Mouse (Mus musculus) embryonic facial prominence, embryonic 13.5 days (tissue): ENCODE data around the gene Cnnm3. TPM values are rescaled to one million over a fixed set of nuclear protein-coding genes. Genes with fewer than 3 reads are reported as not detected.

Source experiments
- ATAC-seq: fragments of 200-750 bp; cut with Nextera tagmentation; 2 replicates; pipeline ENCODE4 v1.8.0; 2017; ENCODE audit warnings: low read depth; ENCODE audit not compliant: insufficient number of reproducible peaks, insufficient read depth, low FRiP score, low TSS enrichment
- H3K27ac ChIP-seq: fragments of 300-500 bp; sonication (generic); 2 replicates; pipeline ENCODE4 v1.5.1; 2015; ENCODE audit warnings: moderate library complexity, mild to moderate bottlenecking, inconsistent platforms
- H3K27me3 ChIP-seq: fragments of 300-500 bp; sonication (generic); 2 replicates; pipeline ENCODE4 v1.6.1; 2015; ENCODE audit warnings: mild to moderate bottlenecking, inconsistent platforms
- H3K36me3 ChIP-seq: fragments of 300-500 bp; sonication (generic); 2 replicates; pipeline ENCODE4 v1.6.1; 2015; ENCODE audit warnings: mild to moderate bottlenecking, inconsistent platforms
- H3K4me1 ChIP-seq: fragments of 300-500 bp; sonication (generic); 2 replicates; pipeline ENCODE4 v1.6.1; 2015; ENCODE audit warnings: inconsistent platforms
- H3K4me2 ChIP-seq: fragments of 300-500 bp; sonication (generic); 2 replicates; pipeline ENCODE4 v1.6.1; 2015; ENCODE audit warnings: moderate library complexity, mild to moderate bottlenecking, inconsistent platforms
- H3K4me3 ChIP-seq: fragments of 300-500 bp; sonication (generic); 2 replicates; pipeline ENCODE4 v1.5.1; 2015; ENCODE audit warnings: mild to moderate bottlenecking, inconsistent platforms
- H3K9ac ChIP-seq: fragments of 300-500 bp; sonication (generic); 2 replicates; pipeline ENCODE4 v1.6.1; 2015; ENCODE audit warnings: mild to moderate bottlenecking, inconsistent platforms
- H3K9me3 ChIP-seq: fragments of 300-500 bp; sonication (generic); 2 replicates; pipeline ENCODE4 v1.6.1; 2016; ENCODE audit warnings: inconsistent platforms
- WGBS: fragments of 180-500 bp; shearing (Covaris S2); methylation state at CpG from one replicate; pipeline ENCODE4 v1.1.7; 2015; ENCODE audit warnings: mixed read lengths; 5-methylcytosine and 5-hydroxymethylcytosine counted together
- polyA plus RNA-seq: library from polyadenylated mRNA; unstranded; fragments of >200 nt; fragmentation: Nextera tagmentation; extraction: Ambion mirVana; gene quantifications from 2 replicates; pipeline ENCODE4 v1.2.1, GENCODE M21; 2015

The Cnnm3 gene
- polyA plus RNA-seq, 1 experiment from 2014 or later: 3.4 TPM

DNA sequence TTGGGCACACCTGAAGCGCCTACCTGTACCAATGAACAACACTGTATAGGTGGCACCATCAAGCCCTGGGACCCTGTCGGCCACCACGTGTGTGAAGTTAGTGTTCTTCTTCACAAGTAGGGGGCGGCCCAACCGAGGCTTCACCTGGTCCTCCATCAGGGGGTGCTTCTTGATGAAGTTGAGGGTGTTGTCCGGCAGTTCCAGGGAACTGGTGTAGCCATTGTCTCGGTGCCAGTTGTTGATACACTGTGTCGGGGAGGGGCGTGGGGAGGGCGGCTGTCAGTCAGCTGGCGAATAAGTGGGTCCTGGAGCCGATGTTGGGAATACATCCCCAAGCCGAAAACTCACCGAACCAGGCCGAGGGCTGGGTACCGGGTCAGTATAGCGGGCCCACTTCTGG is 40.2 kb downstream of the Cnnm3 start:
- Histone ChIP-seq H3K36me3 (peaks cover 73% of the 10 kb centered on the region), H3K27ac (no peak overlapping the region), H3K27me3 (no peaks in the 10 kb centered on the region), H3K4me3 (no peak overlapping the region), H3K4me1 (peaks cover 58% of the 10 kb centered on the region), H3K9me3 (no peaks in the 10 kb centered on the region), H3K9ac (no peak overlapping the region), H3K4me2 (no peak overlapping the region)
- no peak for ATAC-seq
- 87% methylated on average over 17 of the region's 17 CpGs for WGBS

DNA sequence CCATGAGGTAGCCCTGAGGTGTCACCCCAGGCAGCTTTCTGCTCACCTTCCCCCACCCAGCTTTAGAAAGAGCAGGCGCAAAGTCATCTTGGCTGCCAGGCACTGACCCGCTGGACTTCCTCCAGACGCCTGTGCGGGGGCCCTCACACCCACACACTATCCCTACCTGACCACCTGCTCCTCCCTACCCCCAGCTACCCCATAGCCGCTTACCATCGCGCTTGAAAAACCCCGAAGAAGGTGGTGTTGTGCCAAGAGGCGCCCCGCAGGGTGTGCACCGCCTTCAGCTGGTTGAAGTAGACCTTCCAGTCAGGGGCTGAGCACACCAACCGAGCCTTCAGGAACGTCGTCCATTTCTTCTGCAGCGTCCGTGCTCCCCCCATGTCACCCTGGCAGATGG is 40.8 kb downstream of the Cnnm3 start:
- H3K9me3 ChIP-seq: no peaks in the 10 kb centered on the region
- no peak overlapping the region for H3K9ac ChIP-seq
- H3K4me3 ChIP-seq: no peak overlapping the region
- peaks cover 54% of the 10 kb centered on the region for H3K4me1 ChIP-seq
- no peak overlapping the region for H3K4me2 ChIP-seq
- no peak overlapping the region for H3K27ac ChIP-seq
- no peak for ATAC-seq
- no peaks in the 10 kb centered on the region for H3K27me3 ChIP-seq
- H3K36me3 ChIP-seq: peaks cover 73% of the 10 kb centered on the region
- 90% methylated on average over 16 of the region's 16 CpGs for WGBS

DNA sequence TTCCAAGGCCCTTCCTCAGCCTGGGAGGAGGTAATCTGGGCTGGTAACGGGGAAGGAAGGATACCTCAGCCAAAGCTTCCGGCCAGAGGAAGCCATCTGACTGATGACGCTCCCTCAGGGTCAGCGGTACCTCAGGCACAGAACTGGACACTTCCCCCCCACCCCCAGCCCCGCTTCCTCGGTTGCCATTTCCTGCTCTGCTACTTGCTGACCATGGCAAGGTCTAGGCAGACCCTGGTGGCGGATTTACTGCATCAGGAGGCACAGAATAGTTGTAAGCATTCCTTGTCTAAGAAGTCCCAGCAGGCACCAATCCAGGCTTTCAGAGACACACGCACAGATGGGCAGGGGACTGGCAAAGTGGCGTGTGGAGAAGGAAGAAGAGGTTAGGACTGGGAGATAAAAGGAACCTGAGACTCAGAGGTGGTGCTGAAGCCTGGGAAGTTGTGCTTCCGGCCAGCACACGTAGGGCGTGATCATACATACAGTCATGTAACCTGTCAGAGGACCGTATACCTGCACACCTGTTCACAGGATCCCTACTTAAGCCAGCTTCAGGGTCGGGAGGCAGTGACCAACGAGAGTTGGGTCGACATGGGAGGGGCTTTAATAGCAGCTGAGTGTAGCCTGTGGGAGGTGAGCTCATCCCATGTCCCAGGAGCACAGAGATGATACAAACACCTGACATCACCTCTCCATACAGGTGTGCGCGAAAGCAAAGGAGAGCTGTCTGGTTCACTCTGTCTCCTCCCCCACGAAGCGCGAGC is 43.1 kb downstream of the Cnnm3 start:
- H3K27ac ChIP-seq: peak overlapping the region; percentile 100
- WGBS: 67% methylated on average over 21 of the region's 21 CpGs
- peak overlapping the region; percentile 96 for H3K4me3 ChIP-seq
- H3K4me2 ChIP-seq: peak overlapping the region; percentile 96
- H3K36me3 ChIP-seq: peaks cover 55% of the 10 kb centered on the region
- no peaks in the 10 kb centered on the region for H3K9me3 ChIP-seq
- H3K4me1 ChIP-seq: peaks cover 45% of the 10 kb centered on the region
- H3K27me3 ChIP-seq: no peaks in the 10 kb centered on the region
- peak overlapping the region; percentile 99 for H3K9ac ChIP-seq
- no peak for ATAC-seq

DNA sequence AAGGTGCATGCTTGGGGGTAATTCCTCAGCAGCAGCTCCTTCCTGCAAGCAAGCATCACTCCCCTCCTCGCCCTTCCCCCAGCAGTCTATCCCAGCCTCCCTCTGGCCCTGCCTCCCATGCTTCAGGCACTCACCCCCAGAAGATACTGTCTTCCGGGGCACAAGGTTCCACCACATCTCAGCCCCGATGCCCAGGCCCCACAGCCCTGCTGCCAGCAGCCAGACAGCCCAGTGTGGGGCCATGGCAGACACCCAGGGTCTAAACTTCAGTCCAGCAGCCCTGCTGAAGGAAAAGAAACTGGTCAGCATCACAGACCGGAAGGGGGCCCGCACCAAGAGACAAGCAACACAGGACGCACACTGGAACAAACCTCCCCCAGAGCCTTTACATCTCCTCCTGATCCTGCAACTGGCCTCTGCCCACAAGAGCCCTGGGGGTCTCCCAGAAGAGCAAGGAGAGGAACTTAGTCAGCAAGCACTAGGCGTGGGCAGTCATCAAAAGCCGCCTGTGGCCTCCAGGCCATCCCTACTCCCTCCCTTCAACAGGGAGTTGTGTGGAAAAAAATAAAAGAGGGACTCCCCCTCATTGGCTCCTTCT is 44.2 kb downstream of the Cnnm3 start:
- Histone ChIP-seq H3K27ac (peak overlapping the region; percentile 100), H3K4me1 (peaks cover 39% of the 10 kb centered on the region), H3K9me3 (no peaks in the 10 kb centered on the region), H3K36me3 (peaks cover 44% of the 10 kb centered on the region), H3K27me3 (no peaks in the 10 kb centered on the region), H3K4me2 (peak overlapping the region; percentile 96), H3K4me3 (peak overlapping the region; percentile 96), H3K9ac (peak overlapping the region; percentile 99)
- WGBS: 0% methylated on average over 8 of the region's 8 CpGs
- no peak for ATAC-seq

DNA sequence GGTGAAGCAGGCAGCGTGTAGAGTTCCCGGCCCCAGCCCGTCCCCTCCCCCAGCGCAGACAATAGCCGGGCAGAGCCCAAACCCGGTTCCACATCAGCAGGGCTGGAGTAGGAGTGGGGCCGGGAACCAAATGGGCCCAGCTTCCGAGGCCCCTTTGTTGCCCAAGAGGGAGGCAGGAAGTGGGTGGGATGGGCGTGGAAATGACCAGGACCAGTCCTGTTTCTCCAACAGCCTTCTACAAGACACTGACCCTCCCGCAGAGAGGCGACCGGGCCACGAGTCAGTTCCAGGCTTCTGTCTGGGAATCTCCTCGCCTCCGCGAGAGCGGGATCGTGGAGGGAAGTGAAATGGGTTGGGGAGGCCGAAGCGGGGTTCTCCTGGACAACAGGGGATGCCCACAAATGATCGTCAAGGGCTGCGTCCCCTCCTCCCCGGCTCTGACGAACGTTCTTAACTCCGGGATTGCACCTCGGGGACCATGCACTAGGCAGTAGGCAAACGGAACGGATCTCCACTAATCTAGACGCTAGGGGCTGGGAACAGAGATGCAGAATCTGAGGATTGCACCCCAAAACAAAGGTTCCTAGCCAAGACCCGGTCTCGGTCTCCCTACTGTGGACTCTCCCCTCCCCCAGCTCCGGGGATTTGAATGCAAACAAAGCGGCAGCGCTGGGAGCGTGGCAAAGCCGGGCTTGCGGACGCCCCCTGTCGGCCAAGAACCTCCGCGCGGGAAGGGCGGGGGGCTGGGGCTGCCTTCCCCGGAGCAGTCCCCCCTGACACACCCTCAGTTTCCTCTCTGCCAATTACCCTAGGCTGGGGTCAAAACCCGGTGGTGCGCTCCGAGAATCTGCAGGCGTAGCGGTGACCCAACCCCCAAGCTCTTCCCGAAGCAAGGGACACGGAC is 45.1 kb downstream of the Cnnm3 start:
- ATAC-seq: peak; percentile 70
- Histone ChIP-seq H3K9ac (peak overlapping the region; percentile 99), H3K4me3 (peak overlapping the region; percentile 96), H3K36me3 (peaks cover 35% of the 10 kb centered on the region), H3K9me3 (no peaks in the 10 kb centered on the region), H3K4me2 (peak overlapping the region; percentile 96), H3K4me1 (peaks cover 45% of the 10 kb centered on the region), H3K27ac (peak overlapping the region; percentile 100), H3K27me3 (no peaks in the 10 kb centered on the region)
- WGBS: under 1% methylated on average over 52 of the region's 52 CpGs

DNA sequence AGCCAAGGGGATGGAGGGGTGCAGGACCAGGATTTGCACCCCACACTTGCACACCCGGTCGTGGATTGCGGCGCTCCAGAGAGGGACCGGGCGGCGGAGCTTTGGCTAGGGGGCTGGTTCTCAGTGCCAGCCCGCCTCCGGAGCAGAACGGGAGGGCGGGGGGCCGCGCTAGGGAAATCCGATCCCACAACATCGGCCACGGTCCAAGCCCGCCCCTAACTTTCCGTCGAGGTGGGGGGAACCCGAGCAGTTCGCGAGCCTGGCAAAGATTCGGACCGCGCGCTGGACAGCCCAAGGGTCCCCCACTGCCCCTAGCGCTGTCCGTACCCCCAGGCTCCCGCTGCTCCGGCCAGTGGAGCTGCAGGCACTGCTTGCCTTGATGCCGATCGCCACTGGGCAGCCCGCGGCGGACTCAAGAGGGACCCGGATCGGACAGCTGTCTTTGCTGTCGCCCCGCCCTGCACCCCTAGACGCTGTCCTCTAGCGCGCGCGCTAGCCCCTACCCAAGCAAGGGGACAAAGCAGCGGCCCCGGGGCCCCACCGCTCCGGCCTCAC is 45.9 kb downstream of the Cnnm3 start:
- WGBS: under 1% methylated on average over 48 of the region's 48 CpGs
- H3K9me3 ChIP-seq: no peaks in the 10 kb centered on the region

DNA sequence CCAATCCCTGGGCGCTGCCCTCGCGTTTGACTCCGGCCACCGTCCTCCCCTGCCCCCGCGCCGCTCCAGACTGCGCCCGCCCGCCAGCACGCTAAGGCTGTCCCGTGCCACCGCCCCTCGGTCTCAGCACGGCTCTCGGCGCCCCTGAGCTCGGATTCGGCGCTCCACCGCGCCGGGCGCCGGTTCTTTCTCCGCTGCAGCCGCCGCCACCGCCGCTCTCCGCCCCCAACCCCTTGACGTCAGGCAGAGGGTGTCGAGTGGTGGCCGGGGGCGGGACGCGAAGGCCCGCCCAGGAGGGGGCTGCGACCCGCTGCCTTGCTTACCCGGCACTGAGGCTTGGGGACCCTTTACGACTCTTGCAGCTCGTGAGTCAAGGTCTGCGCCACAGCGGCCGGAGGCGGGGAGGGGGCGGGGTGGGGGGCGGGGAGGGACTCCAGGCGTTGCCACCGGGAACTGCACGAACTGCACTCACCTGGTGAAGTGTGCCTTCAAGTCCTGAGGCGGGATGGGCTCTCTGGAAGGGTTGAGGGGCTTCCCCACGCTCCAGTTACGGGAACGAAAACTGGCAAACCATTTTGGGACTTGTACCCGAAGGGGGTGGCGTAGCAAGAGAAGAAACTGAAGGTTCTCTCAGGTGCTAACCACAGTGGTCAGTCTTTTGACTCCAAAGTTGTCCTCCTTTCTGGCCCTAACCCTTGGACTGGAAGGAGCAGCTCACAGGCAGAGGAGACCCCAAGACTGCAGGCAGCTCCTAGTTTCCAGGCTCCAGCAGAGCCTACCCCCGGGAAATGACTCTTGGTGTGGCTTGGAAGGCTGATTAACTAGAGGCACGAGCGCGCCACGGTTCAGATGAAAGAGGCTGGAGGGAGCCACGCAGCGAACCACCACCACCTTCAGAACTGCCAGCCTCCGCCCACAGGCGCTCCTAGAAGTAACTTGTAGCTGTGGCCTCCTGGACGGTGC is 46.6 kb downstream of the Cnnm3 start, which contains the start of gene Sema4c:
Sema4c (minus strand) TSS at position 319 of the 963 bp plus-strand sequence.
- peaks cover 59% of the 10 kb centered on the region for H3K4me1 ChIP-seq
- H3K9me3 ChIP-seq: no peaks in the 10 kb centered on the region
- no peaks in the 10 kb centered on the region for H3K27me3 ChIP-seq
- H3K4me3 ChIP-seq: peak within 1 kb of the TSS; percentile 96
- peak within 1 kb of the TSS; percentile 100 for H3K27ac ChIP-seq
- peak within 1 kb of the TSS; percentile 96 for H3K4me2 ChIP-seq
- peaks cover 20% of the 10 kb centered on the region for H3K36me3 ChIP-seq
- H3K9ac ChIP-seq: peak within 1 kb of the TSS; percentile 99
- under 1% methylated on average over 69 of the region's 69 CpGs for WGBS
- peak; percentile 65 for ATAC-seq

More for the DNA sequence above, 45.9 kb downstream of the Cnnm3 start:
- Histone ChIP-seq H3K4me2 (peak overlapping the region; percentile 96), H3K27ac (peak overlapping the region; percentile 100), H3K27me3 (no peaks in the 10 kb centered on the region), H3K9ac (peak overlapping the region; percentile 99), H3K4me1 (peaks cover 52% of the 10 kb centered on the region), H3K36me3 (peaks cover 28% of the 10 kb centered on the region), H3K4me3 (peak overlapping the region; percentile 96)
- ATAC-seq: peak; percentile 86

DNA sequence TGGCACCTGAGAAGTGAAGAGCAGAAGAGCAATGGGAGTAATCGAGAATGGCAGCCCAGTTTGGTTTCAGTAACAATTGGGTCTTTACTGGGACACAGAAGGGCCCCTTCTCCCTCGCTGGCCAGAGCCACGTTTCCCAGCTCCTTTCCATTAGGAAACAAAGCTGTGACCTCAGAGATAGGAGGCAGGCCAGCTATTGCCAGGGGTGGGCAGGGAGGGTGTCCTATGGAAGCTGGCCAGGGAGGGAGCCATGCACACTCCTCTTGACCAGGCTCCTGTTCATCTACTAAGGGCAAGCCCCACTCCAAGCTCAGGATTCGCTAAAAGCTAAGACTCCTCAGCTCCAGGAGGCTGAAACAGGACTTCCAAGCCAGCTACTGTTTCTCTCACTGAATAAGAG is 47.6 kb downstream of the Cnnm3 start:
- peak overlapping the region; percentile 99; the same call in 1 of the 2 replicates for H3K9ac ChIP-seq
- 9% methylated on average over 4 of the region's 4 CpGs for WGBS
- peak overlapping the region; percentile 100; the same call in 1 of the 2 replicates for H3K27ac ChIP-seq

DNA sequence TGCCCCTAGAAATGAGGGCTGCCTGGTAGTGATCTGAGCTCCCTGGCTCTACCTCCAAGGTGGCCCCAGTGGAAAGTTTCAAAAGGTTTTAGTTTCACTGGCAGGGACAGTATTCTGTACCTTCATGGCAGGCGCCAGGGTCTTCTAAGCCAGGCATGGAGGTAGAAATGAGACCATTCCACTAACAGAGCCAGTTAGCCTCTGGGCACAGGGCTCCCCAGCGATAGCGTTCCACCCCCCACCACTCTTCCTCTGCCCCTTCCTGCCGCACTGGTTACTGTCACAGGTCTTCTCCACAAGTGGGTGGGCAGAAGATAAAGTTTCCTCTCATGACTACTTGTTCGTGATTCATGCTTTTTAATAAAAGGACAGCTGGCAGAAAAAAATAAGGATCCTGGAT is 48.2 kb downstream of the Cnnm3 start:
- H3K4me3 ChIP-seq: no peak overlapping the region
- ATAC-seq: no peak
- 35% methylated on average over 5 of the region's 5 CpGs for WGBS
- 0 out of 2 replicates have a peak overlapping the region, but pooled peaks have one; percentile 1 for H3K4me2 ChIP-seq
- no peaks in the 10 kb centered on the region for H3K27me3 ChIP-seq
- H3K9me3 ChIP-seq: no peaks in the 10 kb centered on the region
- H3K4me1 ChIP-seq: peaks cover 49% of the 10 kb centered on the region
- no peak overlapping the region for H3K27ac ChIP-seq
- H3K9ac ChIP-seq: no peak overlapping the region
- H3K36me3 ChIP-seq: peaks cover 5% of the 10 kb centered on the region

More for the DNA sequence above, 47.6 kb downstream of the Cnnm3 start:
- Histone ChIP-seq H3K9me3 (no peaks in the 10 kb centered on the region), H3K27me3 (no peaks in the 10 kb centered on the region), H3K4me2 (peak overlapping the region; percentile 96), H3K4me3 (peak overlapping the region; percentile 96; the same call in 1 of the 2 replicates), H3K4me1 (peaks cover 55% of the 10 kb centered on the region), H3K36me3 (peaks cover 11% of the 10 kb centered on the region)
- ATAC-seq: no peak

DNA sequence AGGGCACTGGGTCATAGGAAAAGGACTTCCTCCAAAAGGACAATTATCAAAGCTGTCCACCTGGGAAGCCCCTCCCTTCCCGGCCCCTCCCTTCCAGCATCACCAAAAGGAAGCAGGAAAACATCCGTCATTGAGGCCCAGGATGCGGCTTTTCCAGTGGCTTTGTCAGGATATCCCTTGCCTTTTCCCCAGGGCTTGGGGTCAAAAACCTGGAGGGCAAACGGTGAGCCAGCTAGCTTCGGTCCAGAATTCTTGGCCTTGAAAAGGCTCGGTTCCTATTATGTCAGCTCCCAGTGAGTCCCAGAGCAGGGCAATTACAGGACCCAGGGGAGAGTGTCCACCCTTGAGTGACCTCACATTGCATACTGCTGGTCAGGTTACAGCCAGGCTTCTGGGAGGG is 49.2 kb downstream of the Cnnm3 start:
- 46% methylated on average over 6 of the region's 6 CpGs for WGBS
- no peaks in the 10 kb centered on the region for H3K27me3 ChIP-seq
- H3K27ac ChIP-seq: no peak overlapping the region
- H3K4me2 ChIP-seq: no peak overlapping the region
- H3K4me3 ChIP-seq: no peak overlapping the region
- peaks cover 38% of the 10 kb centered on the region for H3K4me1 ChIP-seq
- no peaks in the 10 kb centered on the region for H3K9me3 ChIP-seq
- no peaks in the 10 kb centered on the region for H3K36me3 ChIP-seq
- ATAC-seq: no peak
- no peak overlapping the region for H3K9ac ChIP-seq
